Mouse (Mus musculus) megakaryocyte-erythroid progenitor cell, adult 5 weeks (primary cell): ENCODE results near the gene Siglecg. TPM values are rescaled to one million over a fixed set of nuclear protein-coding genes. Genes with fewer than 3 reads are reported as not detected.

Experiments
- polyA plus RNA-seq: library from polyadenylated mRNA; stranded (reverse); fragments of >175 nt; gene quantifications from 2 replicates; pipeline ENCODE4 v1.2.3, GENCODE M21; 2012

The Siglecg gene
- 9.9 and 20.2 TPM in 2 replicates for polyA plus RNA-seq

GRCm38 (mm10) chr7:43408131-43408553 lies at the start of gene Siglecg:
Siglecg (plus strand) TSS chr7:43408204.

DNA sequence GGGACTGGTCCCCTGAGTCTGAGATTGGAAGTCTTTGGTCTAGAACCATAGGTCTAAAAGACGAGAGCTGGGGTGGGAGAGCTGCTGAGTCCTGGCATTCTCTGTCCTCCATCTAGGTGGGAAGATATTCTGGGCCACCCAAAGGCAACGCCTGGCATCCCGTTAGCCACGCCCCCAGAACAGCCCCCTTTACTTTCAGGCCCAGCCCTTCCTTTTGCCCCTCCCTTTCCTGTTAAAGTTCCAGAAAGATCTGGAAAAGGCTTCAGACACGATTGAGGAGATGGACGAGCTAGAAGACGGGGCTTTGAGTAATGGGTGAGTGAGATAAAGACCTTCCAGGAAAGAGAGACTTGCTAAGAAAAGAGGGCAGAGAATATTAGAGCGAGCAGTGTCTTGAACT lies 19.4 kb downstream of the Siglecg start, which contains the start of gene Lim2:
Gene Lim2, plus strand, starts transcription at position 265 of the 400 bp plus-strand sequence.

GRCm38 (mm10) chr7:43436341-43437255 lies 28.6 kb downstream of the Siglecg start, which contains the start of gene Nkg7:
Nkg7 (plus strand) TSS chr7:43437073.

GRCm38 (mm10) chr7:43440482-43440881 lies 32.5 kb downstream of the Siglecg start, which contains the start of gene Cldnd2:
Cldnd2 (plus strand) TSS chr7:43440782.

DNA sequence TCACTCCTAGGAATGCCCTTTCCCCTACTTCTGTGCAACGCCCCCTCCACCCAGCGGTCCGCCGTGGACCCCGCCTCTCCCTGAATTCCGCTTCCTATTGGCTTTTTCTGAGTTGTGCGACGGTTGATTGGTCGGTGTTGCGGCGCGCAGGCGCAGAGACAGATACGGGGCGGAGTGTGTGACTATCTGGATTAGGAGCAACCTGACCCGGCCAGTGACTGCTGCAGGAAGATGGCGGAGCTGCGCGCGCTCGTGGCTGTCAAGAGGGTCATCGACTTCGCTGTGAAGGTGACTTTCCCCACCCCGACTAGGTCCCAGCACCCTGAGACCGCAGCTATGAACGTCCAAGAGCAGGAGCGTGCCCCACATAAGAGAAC lies 35.9 kb downstream of the Siglecg start, which contains the start of the genes Etfb and Gm45233:
Gene Etfb, plus strand, starts transcription at position 167 of the 377 bp plus-strand sequence.
Gene Gm45233, plus strand, starts transcription at position 212 of the 377 bp plus-strand sequence.

GRCm38 (mm10) chr7:43462851-43463250 lies 54.8 kb downstream of the Siglecg start, which contains the start of gene Vsig10l:
Vsig10l (plus strand) TSS chr7:43463151.

Other genes with a start within 250 kb of the Siglecg start
- 3.8 and 4.9 TPM in 2 replicates for gene Zfp715, start 94.9 kb upstream of the Siglecg start, polyA plus RNA-seq
- gene Siglecf, start 56.9 kb upstream of the Siglecg start, polyA plus RNA-seq, result 9.8 and 10.6 TPM in 2 replicates
- gene Lim2, start 19.5 kb downstream of the Siglecg start, polyA plus RNA-seq, result 3.0 and 3.5 TPM in 2 replicates
- gene Nkg7, start 28.9 kb downstream of the Siglecg start, polyA plus RNA-seq, result 20.5 and 36.9 TPM in 2 replicates
- 0.26 TPM in 1 of 2 replicates, not detected in the other for gene Cldnd2, start 32.6 kb downstream of the Siglecg start, polyA plus RNA-seq
- gene Etfb, start 35.9 kb downstream of the Siglecg start, polyA plus RNA-seq, result 228 and 243 TPM in 2 replicates
- gene Gm45233, start 35.9 kb downstream of the Siglecg start, polyA plus RNA-seq, result 0.39 and 0.93 TPM in 2 replicates
- gene Vsig10l, start 54.9 kb downstream of the Siglecg start, polyA plus RNA-seq, result 21.8 and 23.6 TPM in 2 replicates
- gene Iglon5, start 81.9 kb downstream of the Siglecg start, polyA plus RNA-seq, result 0.09 TPM in 1 of 2 replicates, not detected in the other
- 0.05 and 0.07 TPM in 2 replicates for gene 4931406B18Rik, start 97.7 kb downstream of the Siglecg start, polyA plus RNA-seq
- gene Cd33, start 136.2 kb downstream of the Siglecg start, polyA plus RNA-seq, result 3.4 and 4.1 TPM in 2 replicates
- gene Zfp658, start 154.1 kb downstream of the Siglecg start, polyA plus RNA-seq, result 0.25 and 0.46 TPM in 2 replicates
- 0.04 and 0.14 TPM in 2 replicates for gene Zfp719, start 171.4 kb downstream of the Siglecg start, polyA plus RNA-seq
- not detected in 2 replicates for gene Zfp819, start 199.0 kb downstream of the Siglecg start, polyA plus RNA-seq
- gene Ceacam18, start 226.5 kb downstream of the Siglecg start, polyA plus RNA-seq, result not detected in 2 replicates